Mouse (Mus musculus): Measurements from ENCODE around the gene Tmem131l. TPM values are rescaled to one million over a fixed set of nuclear protein-coding genes. Genes with fewer than 3 reads are reported as not detected.

Tmem131l gene
- polyA plus RNA-seq, 1 experiment: 9.8 TPM

- Histone ChIP-seq H3K4me3 (ENCODE audit: insufficient read depth, low read depth, low read length) (no peak overlapping the region), H3K4me1 (ENCODE audit: control insufficient read depth, insufficient read depth, low read length) (no peaks in the 10 kb centered on the region), H3K27me3 (replicated peaks; ENCODE audit: control insufficient read depth, insufficient read depth, low read length) (no peaks in the 10 kb centered on the region), H3K27ac (ENCODE audit: insufficient read depth, low read depth, low read length) (no peak overlapping the region), H3K36me3 (ENCODE audit: control insufficient read depth, insufficient read depth, low read length) (no peaks in the 10 kb centered on the region)
- TF ChIP-seq POLR2A (IDR thresholded peaks at IDR 0.05; ENCODE audit: low read depth, low read length) (no peak), CTCF (conservative IDR thresholded peaks at IDR 0.05; ENCODE audit: insufficient read depth, insufficient read length, low read depth, low read length) (no peak)
- WGBS: 92% methylated on average over 5 of the region's 5 CpGs
- no peak for DNase-seq
These were observed 129.3 kb downstream of the Tmem131l start for GRCm38 (mm10) chr3:83910707-83911106.

GRCm38 (mm10) chr3:83906185-83906584, 133.8 kb downstream of the Tmem131l start:
- Histone ChIP-seq H3K36me3 (ENCODE audit: control insufficient read depth, insufficient read depth, low read length) (no peaks in the 10 kb centered on the region), H3K27ac (ENCODE audit: insufficient read depth, low read depth, low read length) (no peak overlapping the region), H3K27me3 (replicated peaks; ENCODE audit: control insufficient read depth, insufficient read depth, low read length) (no peaks in the 10 kb centered on the region), H3K4me3 (ENCODE audit: insufficient read depth, low read depth, low read length) (no peak overlapping the region), H3K4me1 (ENCODE audit: control insufficient read depth, insufficient read depth, low read length) (no peaks in the 10 kb centered on the region)
- TF ChIP-seq POLR2A (IDR thresholded peaks at IDR 0.05; ENCODE audit: low read depth, low read length) (no peak), CTCF (conservative IDR thresholded peaks at IDR 0.05; ENCODE audit: insufficient read depth, insufficient read length, low read depth, low read length) (no peak)
- WGBS: 96% methylated on average over 9 of the region's 9 CpGs
- DNase-seq: no peak

- WGBS: 57% methylated on average over 6 of the region's 6 CpGs
- no peak overlapping the region for H3K4me3 ChIP-seq (ENCODE audit: insufficient read depth, low read depth, low read length)
- no peaks in the 10 kb centered on the region for H3K27me3 ChIP-seq (replicated peaks; ENCODE audit: control insufficient read depth, insufficient read depth, low read length)
- no peak for DNase-seq
- no peaks in the 10 kb centered on the region for H3K4me1 ChIP-seq (ENCODE audit: control insufficient read depth, insufficient read depth, low read length)
- TF ChIP-seq CTCF (conservative IDR thresholded peaks at IDR 0.05; ENCODE audit: insufficient read depth, insufficient read length, low read depth, low read length): no peak
- no peak for TF ChIP-seq POLR2A (IDR thresholded peaks at IDR 0.05; ENCODE audit: low read depth, low read length)
- no peaks in the 10 kb centered on the region for H3K36me3 ChIP-seq (ENCODE audit: control insufficient read depth, insufficient read depth, low read length)
- H3K27ac ChIP-seq (ENCODE audit: insufficient read depth, low read depth, low read length): no peak overlapping the region
These were observed 134.8 kb downstream of the Tmem131l start for GRCm38 (mm10) chr3:83905161-83905560.

- WGBS: 67% methylated on average over 14 of the region's 14 CpGs
- Histone ChIP-seq H3K4me3 (ENCODE audit: insufficient read depth, low read depth, low read length) (no peak overlapping the region), H3K4me1 (ENCODE audit: control insufficient read depth, insufficient read depth, low read length) (no peaks in the 10 kb centered on the region), H3K36me3 (ENCODE audit: control insufficient read depth, insufficient read depth, low read length) (no peaks in the 10 kb centered on the region), H3K27me3 (replicated peaks; ENCODE audit: control insufficient read depth, insufficient read depth, low read length) (no peaks in the 10 kb centered on the region), H3K27ac (ENCODE audit: insufficient read depth, low read depth, low read length) (no peak overlapping the region)
- no peak for TF ChIP-seq POLR2A (IDR thresholded peaks at IDR 0.05; ENCODE audit: low read depth, low read length)
- TF ChIP-seq CTCF (conservative IDR thresholded peaks at IDR 0.05; ENCODE audit: insufficient read depth, insufficient read length, low read depth, low read length): no peak
- no peak for DNase-seq
These were observed 135.6 kb downstream of the Tmem131l start for GRCm38 (mm10) chr3:83904176-83904958.

GRCm38 (mm10) chr3:83902943-83903342, 137.0 kb downstream of the Tmem131l start:
- TF ChIP-seq CTCF (conservative IDR thresholded peaks at IDR 0.05; ENCODE audit: insufficient read depth, insufficient read length, low read depth, low read length) (no peak), POLR2A (IDR thresholded peaks at IDR 0.05; ENCODE audit: low read depth, low read length) (no peak)
- WGBS: 90% methylated on average over 5 of the region's 5 CpGs
- no peaks in the 10 kb centered on the region for H3K36me3 ChIP-seq (ENCODE audit: control insufficient read depth, insufficient read depth, low read length)

GRCm38 (mm10) chr3:83902459-83902858, 137.5 kb downstream of the Tmem131l start:
- TF ChIP-seq POLR2A (IDR thresholded peaks at IDR 0.05; ENCODE audit: low read depth, low read length) (no peak), CTCF (conservative IDR thresholded peaks at IDR 0.05; ENCODE audit: insufficient read depth, insufficient read length, low read depth, low read length) (no peak)
- Histone ChIP-seq H3K36me3 (ENCODE audit: control insufficient read depth, insufficient read depth, low read length) (no peaks in the 10 kb centered on the region), H3K4me3 (ENCODE audit: insufficient read depth, low read depth, low read length) (no peak overlapping the region), H3K4me1 (ENCODE audit: control insufficient read depth, insufficient read depth, low read length) (no peaks in the 10 kb centered on the region), H3K27me3 (replicated peaks; ENCODE audit: control insufficient read depth, insufficient read depth, low read length) (no peaks in the 10 kb centered on the region), H3K27ac (ENCODE audit: insufficient read depth, low read depth, low read length) (no peak overlapping the region)
- WGBS: 92% methylated on average over 8 of the region's 8 CpGs
- DNase-seq: no peak

More at GRCm38 (mm10) chr3:83902943-83903342, 137.0 kb downstream of the Tmem131l start:
- H3K4me1 ChIP-seq (ENCODE audit: control insufficient read depth, insufficient read depth, low read length): no peaks in the 10 kb centered on the region
- H3K4me3 ChIP-seq (ENCODE audit: insufficient read depth, low read depth, low read length): no peak overlapping the region
- no peaks in the 10 kb centered on the region for H3K27me3 ChIP-seq (replicated peaks; ENCODE audit: control insufficient read depth, insufficient read depth, low read length)
- DNase-seq: no peak
- H3K27ac ChIP-seq (ENCODE audit: insufficient read depth, low read depth, low read length): no peak overlapping the region

GRCm38 (mm10) chr3:83900756-83901373, 139.1 kb downstream of the Tmem131l start:
- 91% methylated on average over 12 of the region's 12 CpGs for WGBS
- no peak for DNase-seq
- no peak overlapping the region for H3K4me3 ChIP-seq (ENCODE audit: insufficient read depth, low read depth, low read length)
- TF ChIP-seq CTCF (conservative IDR thresholded peaks at IDR 0.05; ENCODE audit: insufficient read depth, insufficient read length, low read depth, low read length): no peak
- no peak for TF ChIP-seq POLR2A (IDR thresholded peaks at IDR 0.05; ENCODE audit: low read depth, low read length)
- no peak overlapping the region for H3K27ac ChIP-seq (ENCODE audit: insufficient read depth, low read depth, low read length)
- H3K4me1 ChIP-seq (ENCODE audit: control insufficient read depth, insufficient read depth, low read length): no peaks in the 10 kb centered on the region
- H3K36me3 ChIP-seq (ENCODE audit: control insufficient read depth, insufficient read depth, low read length): no peaks in the 10 kb centered on the region
- H3K27me3 ChIP-seq (replicated peaks; ENCODE audit: control insufficient read depth, insufficient read depth, low read length): no peaks in the 10 kb centered on the region
